Mouse (Mus musculus) brain, embryonic 14.5 days (tissue): ENCODE results near the gene Pidd1. TPM values are rescaled to one million over a fixed set of nuclear protein-coding genes. Genes with fewer than 3 reads are reported as not detected.
A peak's percentile ranks its signal among the peaks of the same experiment; 100 is the strongest.

Experiments
- DNase-seq: peaks from one replicate; pipeline ENCODE4 v3.0.0-alpha.2; 2011; ENCODE audit warnings: low read depth
- CTCF ChIP-seq: fragments of 200-500 bp; IDR thresholded peaks from 2 replicates; pipeline ENCODE4 v1.5.1; 2012; ENCODE audit warnings: inconsistent platforms, mild to moderate bottlenecking, moderate library complexity, borderline replicate concordance; ENCODE audit not compliant: insufficient read depth, insufficient read length; ENCODE audit errors: extremely low read depth
- POLR2A ChIP-seq: fragments of 200-500 bp; IDR thresholded peaks from 2 replicates; pipeline ENCODE4 v1.6.1; 2012; ENCODE audit warnings: mild to moderate bottlenecking, inconsistent platforms, borderline replicate concordance; ENCODE audit not compliant: poor library complexity, insufficient read depth, insufficient read length, severe bottlenecking; ENCODE audit errors: extremely low read depth
- polyA plus RNA-seq: library from polyadenylated mRNA; depleted of rRNA; stranded (reverse); fragments of >200 nt; gene quantifications from 2 replicates; pipeline ENCODE4 v1.2.3, GENCODE M21; 2012

Gene Pidd1
- polyA plus RNA-seq, 1 experiment = 16.0 TPM

GRCm38 (mm10) chr7:141464603-141465201 lies 20.9 kb upstream of the Pidd1 start:
- no peak for DNase-seq
- TF ChIP-seq POLR2A (no peak), CTCF (no peak)

DNA sequence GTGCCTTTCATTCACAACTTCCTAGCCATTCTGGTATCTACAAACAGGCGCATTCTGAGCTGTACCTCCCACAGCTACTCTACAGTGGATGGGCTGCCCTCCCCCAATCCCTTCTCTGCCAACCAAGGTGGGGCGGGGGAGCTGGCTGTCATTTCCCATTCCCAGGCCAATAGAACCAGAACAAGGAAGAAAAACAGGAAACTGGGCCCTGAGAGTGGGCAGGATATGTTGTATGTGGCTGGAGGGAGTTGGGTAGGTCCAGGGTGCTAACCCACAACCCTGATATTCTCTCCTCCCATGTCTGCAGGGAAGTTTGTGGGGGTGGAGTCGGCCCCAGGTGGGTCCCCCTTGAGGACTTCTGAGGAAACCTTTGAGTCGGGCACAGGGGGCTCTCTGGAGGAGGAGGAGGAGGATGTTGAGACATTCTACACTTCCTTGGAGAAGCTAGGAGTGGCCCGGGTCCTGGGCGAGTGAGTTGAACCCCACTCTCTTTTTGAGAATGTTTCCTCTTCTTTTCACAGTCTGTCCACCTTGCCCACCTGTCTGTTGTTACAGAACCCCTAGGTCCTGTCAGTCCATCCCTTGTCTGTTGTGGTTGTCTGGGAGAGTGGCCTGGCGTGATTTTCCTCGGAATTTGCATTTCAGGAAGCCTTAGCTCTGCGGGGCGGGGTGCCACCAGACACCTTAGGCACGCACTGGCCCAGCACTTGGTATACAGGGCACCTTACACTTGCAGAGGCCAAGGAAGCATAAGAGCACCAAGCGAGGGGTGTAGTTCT lies 20.2 kb upstream of the Pidd1 start:
- TF ChIP-seq POLR2A (no peak), CTCF (no peak)
- no peak for DNase-seq

- no peak for DNase-seq
- TF ChIP-seq POLR2A = no peak
- TF ChIP-seq CTCF = no peak
Measured at GRCm38 (mm10) chr7:141462333-141462821, 18.6 kb upstream of the Pidd1 start.

- no peak for TF ChIP-seq POLR2A
- no peak for TF ChIP-seq CTCF
- no peak for DNase-seq
Measured at GRCm38 (mm10) chr7:141461521-141462332, 17.9 kb upstream of the Pidd1 start.

DNA sequence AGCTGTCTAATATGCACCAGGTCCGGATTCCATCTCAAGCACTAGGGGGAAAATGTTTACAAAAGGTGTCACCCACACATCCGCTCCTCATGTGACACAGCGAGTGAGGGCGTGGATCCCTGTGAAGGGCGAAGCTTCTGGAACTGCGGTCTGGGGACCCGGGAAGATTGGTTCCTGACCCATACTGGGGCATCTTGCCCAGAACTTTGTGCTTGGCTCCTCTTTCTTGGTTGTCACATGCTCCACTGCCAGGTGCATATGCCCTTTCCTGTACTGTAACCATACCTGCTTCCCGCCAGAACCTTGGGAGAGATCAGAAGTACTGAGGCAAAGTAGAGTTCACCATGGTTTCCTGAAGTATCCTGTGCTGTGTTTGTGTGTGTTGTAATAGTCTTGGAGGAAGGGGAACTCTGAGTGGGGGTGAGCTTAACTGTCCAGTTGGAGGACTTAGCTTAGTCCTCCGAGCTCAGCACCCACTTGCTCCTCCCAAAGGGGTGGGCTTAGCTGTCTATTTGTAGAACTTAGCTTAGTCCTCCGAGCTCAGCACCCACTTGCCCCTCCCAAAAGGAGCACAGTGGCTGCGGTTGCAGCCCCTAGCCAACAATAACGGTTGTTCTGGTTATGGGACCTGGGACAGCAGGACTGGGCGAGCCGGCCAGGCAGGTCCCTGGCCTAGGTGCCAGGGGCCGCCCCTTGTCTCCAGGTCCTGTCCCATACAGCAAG lies 16.7 kb upstream of the Pidd1 start, which contains the start of gene Cracr2b:
Cracr2b (plus strand) TSS at position 704 of the 723 bp plus-strand sequence.
- DNase-seq = no peak
- no peak for TF ChIP-seq CTCF
- TF ChIP-seq POLR2A = no peak

DNA sequence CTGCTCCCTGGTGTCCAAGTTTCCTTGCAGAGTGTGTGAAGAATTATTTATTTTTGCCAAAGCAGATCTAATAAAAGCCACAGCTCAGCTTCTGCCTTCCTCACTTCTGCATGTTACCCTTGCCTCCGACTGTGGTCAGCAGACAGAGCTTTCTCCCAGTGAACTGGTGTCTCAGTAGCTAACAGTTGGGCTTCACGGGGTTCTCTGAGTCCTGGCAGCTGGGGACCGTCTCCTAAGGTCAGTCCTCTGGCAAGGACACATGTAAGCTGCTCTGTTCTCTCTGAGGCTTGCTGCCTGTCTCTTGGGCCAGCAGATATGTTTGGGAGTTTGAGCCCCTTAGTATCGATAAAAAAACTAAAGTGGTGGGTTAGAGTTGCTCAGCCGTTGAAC lies 16.2 kb upstream of the Pidd1 start:
- TF ChIP-seq CTCF = no peak
- no peak for TF ChIP-seq POLR2A
- no peak for DNase-seq

GRCm38 (mm10) chr7:141459301-141459711 lies 15.5 kb upstream of the Pidd1 start:
- TF ChIP-seq POLR2A (no peak), CTCF (no peak)

DNA sequence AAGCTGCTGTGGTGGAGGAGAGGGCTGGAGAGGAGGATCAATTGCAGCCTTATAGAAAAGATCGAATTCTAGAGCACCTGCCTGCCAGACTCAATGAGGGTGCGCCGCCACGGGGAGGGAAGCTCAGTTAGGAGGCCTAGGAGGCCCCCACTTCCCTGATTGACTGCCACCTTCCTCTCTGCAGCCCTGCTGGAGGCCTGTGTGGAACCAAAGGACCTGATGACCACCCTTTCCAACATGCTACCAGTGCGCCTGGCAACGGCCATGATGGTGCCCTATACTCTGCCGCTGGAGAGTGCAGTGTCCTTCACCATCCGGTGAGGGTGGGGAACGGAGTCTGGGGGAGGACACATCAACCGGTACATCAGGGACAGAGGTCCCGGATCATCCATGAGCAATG lies 14.8 kb upstream of the Pidd1 start:
- TF ChIP-seq POLR2A (no peak), CTCF (no peak)

More at GRCm38 (mm10) chr7:141459301-141459711, 15.5 kb upstream of the Pidd1 start:
- DNase-seq = no peak

GRCm38 (mm10) chr7:141457986-141458660 lies 14.3 kb upstream of the Pidd1 start:
- TF ChIP-seq POLR2A (no peak), CTCF (peak; percentile 55)
- DNase-seq = no peak

More for the DNA sequence above, 14.8 kb upstream of the Pidd1 start:
- DNase-seq = no peak

DNA sequence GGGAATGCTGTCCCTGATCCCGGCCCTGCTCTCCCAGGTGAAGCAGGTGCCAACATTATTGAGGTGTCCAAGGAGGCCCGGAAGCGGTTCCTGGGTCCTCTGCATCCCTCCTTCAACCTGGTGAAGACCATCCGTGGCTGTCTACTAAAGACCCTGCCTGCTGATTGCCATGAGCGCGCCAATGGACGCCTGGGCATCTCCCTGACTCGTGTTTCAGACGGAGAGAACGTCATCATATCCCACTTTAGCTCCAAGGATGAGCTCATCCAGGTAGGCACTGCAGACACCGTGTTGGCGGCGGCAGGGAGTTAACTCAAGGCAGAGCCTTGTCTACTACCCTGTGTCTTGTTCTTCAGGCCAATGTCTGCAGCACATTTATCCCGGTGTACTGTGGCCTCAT lies 13.4 kb upstream of the Pidd1 start:
- no peak for TF ChIP-seq CTCF
- TF ChIP-seq POLR2A = no peak

More for the DNA sequence above, 13.4 kb upstream of the Pidd1 start:
- DNase-seq = no peak
